Mouse (Mus musculus) right cerebral cortex, adult 18-20 months (tissue): ENCODE measurements around the gene Agk.

Experiments
- DNase-seq: peaks from one replicate; pipeline ENCODE4 v3.0.0; 2022; ENCODE audit warnings: mixed read lengths

Gene Agk

DNA sequence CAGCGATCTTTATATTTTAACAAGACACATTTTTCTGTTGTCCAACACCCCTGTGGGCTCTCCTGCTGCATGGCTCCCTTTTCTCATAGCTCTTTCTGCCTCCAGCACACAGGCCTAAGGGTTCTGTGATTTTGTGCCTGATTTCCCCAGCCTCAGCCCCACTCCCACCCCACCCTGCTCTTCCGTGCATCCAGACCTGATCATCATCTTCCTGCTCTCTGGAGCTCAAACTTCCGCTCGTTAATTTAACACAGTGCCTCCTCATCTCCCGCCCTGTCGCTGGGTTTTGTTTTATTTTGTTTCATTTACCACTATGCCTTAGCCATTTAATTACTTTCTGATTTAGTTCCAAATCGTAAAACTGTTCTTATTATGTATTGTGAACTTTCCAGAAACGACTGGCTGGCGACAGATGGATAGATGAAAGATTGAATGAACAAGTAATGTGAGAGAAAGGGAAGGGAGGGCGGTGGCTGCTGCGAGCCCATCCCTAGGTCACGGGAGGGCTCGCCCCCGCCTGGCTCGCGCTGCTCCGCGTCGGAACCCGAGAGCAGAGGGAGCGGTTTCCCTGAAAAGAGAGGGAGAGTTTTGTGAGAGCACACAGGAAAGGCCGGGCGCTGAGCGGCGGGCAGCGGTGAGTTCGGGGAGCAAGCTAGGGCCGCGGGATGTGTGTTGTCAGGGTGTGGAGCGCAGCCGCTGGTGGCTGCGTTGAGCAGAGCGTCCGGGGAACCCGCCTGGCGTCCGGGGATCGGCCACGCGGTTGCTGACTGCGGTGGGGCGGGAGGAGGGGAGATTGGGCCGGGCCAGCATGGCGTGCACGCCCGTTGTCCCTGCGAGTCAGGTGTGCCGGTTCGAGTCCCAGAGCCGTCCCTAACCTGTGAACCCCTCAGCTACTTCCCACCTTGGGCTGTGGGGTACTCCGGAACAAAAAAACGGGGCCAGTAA lies at the start of gene Agk:
Agk (plus strand) TSS at position 276 of the 945 bp plus-strand sequence.
- peak; percentile 76 for DNase-seq

DNA sequence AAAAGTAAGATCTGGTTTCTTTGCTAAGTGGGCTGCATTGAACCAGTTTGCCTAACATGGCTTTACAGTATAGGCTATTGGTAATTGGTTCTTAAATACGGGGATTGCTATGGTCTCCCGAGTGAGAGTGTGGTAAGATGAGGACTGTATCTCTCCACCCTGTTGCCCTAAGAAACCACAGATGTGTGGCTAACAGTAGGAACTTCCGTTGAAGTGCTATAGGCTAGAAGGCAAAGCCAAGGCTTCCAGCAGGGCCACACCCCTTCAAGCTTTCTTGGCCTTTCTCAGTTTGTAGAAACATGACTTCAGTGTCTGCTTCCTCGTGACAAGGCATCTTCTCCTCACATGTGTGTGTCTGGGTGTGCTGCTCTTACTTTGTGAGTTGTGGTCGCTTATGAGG lies 24.3 kb upstream of the Agk start:
- DNase-seq, result no peak

DNA sequence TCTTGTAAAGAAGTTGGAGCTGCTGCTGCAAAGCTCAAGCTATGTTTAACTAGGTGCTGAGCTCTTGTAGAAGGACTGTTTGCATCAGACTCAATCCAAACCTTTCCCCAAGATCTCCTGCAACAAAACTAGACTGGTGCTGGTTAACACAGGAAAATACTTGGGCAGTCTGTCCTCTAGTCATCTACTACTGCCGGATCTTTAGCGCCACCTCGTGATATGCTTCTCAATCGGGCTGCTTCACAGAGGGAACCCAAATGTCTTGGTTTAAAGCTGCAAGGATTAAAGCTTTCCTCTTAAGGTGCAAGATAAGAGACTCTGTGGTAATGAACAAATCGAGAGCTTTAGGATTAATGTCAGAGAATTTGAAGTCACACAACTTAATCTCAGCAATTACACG lies 21.6 kb upstream of the Agk start:
- DNase-seq, result peak; percentile 82

DNA sequence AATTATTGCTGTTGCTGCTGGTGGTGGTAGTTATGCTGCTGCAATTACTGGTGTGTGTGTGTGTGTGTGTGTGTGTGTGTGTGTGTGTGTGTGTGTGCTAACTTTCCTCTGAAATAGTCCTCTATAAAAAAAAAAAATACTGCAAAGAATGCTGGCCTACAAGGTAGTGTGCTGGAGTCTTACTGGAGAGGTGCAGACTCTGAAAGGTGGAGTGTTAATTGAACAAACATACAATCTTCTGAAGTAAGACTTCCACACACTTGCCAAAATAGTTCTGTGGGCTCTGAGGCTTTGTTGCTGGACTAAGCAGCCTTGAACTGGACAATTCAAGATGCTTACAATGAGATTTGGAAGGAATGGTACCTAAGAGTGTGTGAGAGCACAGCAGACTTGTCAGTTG lies 20.0 kb upstream of the Agk start:
- no peak for DNase-seq

DNA sequence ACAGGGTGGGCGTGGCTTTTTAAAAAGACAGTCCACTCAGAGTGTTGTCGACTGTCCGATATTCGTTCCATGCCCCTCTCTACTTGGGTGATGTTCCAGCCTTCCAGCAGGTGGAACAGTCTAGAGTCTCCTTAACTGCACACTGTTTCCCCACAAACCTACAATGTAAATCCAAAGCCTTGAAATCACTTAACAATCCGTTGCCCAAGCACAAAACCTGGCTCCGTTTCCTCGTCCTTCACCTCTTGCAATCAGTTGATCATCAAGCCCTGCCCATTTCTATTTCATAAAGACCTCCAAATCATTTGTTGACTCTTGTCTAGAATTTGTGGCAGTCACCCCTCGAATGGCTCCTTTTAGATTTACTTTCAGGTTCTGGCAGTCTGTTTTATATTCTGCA lies 1.4 kb downstream of the Agk start:
- DNase-seq, result no peak

DNA sequence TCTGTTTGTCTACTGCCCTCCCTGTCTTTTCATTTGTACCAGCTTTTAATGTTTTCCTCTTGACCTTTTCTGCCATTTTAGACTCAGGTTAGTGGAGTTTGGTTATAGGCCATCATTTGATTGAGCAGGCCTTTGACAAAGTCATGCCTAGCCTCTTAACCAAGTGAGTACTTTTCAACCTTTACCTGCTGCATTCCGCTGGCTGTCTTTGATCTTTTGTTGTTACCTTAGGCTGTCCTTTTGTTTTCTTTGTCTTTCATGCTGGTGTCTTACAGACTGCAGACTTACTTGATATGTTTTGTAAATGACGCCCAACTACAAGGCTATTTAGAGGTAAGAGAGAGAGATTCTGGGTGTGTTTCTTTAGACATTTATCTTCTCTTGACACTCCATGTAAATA lies 8.5 kb downstream of the Agk start:
- DNase-seq, result no peak

GRCm38 (mm10) chr6:40336735-40337731 lies 12.1 kb downstream of the Agk start:
- no peak for DNase-seq

DNA sequence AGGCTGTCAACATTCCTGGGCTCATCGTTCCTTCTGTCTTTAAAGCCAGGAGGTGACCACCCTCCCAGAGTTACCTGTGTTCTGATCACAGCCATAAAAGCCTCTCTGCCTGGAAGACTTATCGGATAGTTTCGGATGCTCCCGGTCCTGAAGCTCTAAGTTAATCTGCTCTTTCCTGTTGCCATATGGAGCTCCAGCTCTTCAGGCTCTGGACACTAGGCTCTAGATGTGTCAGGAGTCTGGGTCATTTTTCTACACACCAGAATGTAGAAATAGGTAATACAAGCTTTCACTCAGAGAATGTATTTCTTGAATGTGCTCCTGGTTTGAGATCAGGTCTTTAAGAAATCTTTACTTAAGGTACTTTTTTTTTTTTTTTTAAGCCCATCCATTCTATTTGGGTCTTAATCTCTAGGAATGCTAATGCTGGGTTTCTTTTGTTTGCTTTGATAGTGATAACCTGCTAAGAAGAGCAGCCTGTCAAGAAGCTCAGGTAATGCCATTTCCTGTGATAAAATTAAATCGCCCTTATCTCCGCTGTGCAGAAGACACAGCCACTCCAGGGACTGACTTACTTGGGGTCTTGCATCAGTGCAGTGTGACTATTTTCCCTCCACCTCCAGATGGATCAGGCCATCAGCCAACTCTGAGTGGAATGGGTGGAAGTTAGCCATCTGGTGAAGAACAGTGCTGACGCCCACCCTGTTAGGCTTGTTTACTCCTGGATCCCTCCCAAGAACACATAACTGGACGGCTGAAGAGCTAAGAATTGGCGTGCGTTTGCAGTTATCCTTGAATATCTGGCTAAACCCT lies 22.2 kb downstream of the Agk start:
- DNase-seq, result peak; percentile 67

- DNase-seq, result no peak
Measured at GRCm38 (mm10) chr6:40347772-40348111, 22.8 kb downstream of the Agk start.

GRCm38 (mm10) chr6:40350041-40350440 lies 25.1 kb downstream of the Agk start:
- DNase-seq, result no peak

DNA sequence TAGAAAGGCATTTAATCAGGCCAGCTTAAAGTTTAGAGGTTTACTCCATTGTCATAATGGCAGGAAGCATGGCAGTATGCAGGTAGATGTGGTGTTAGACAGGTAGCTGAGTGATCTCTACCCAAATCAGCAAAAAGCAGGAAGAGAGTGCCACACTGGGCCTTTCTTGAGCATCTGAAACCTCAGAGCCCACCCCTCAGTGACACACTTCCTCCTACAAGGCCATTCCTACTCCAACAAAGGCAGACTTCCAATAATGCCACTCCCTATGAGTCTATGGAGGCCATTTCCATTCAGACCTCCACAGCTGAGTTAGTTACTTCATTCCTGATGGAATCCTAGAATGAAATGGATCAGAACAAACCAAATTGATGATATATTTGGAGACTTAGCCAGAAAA lies 25.9 kb downstream of the Agk start:
- DNase-seq, result no peak

DNA sequence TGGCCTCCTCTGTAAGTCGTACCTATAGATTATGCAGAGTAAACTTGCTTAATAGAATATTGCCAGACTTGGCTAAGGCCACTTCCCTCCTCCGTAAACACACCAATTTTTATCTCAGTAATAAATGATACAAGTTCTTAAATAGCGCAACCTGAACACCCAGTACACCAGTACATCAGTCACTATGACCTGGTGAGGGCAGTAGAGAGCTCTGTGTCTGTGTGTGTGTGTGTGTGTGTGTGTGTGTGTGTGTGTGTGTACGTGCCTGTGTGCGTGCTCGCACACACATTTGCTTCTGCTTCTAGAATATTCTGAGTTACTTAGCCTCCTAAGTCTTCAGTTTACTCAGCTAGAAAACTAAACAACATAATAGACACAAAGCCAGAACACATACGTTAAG lies 28.4 kb downstream of the Agk start:
- DNase-seq, result no peak

GRCm38 (mm10) chr6:40371031-40371430 lies 46.1 kb downstream of the Agk start:
- DNase-seq, result no peak

DNA sequence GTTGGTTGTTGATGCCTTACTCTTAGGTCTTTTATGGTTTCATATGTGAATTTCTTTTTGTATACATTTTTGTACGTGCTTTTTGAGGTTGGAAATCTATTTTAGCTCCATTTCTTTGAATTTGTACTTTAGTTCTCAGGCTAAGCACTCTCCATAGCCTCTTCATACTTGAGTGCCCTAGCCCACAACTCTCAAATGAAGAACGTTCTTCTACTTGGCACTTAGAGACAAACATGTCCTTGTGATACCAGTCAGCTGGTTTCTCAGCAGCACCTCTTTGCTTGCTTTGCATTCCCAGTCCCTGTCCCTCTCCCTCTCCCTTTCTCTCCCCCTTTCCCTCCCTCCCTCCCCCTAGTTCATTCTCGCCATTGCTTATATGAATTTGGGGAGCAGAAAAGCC lies 55.2 kb downstream of the Agk start:
- DNase-seq, result no peak

DNA sequence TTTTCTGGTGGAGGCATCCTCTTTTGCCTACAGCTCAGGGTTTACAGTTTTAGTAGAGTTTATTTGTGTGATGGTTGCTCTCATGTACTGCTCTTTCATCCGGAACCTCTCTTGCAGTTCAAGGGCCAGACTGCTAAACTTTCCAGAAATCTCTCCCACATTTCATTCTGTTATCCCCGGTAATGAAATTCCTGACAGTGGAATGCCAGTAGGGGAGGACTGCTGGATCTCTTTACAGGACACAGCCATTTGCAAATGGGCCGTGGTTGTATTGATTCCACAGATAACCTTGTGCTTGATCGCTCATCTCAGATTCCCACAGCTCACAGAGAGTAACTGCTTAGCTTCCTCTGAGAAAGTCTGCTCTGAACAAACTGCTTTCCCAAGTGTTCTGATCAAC lies 56.9 kb downstream of the Agk start:
- no peak for DNase-seq

DNA sequence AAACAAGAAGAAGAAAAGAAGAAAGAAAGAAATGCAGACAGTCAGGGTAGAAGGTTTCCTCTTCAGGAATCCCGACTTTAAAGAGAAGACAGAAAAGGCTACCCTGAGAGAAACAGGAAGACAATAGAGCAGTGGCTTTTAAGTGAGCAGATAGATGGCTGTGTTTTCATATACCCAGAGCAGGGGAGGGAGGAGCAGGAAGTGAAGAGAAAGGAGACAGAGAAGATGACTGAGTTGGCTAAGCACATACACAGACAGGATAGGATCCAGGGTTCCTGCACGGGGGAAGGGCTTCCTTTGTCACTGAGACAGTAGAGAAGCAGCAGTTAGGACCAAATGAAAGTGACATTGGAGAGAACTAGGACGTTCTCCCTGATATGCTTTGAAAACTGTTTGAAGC lies 60.7 kb downstream of the Agk start:
- DNase-seq, result no peak

DNA sequence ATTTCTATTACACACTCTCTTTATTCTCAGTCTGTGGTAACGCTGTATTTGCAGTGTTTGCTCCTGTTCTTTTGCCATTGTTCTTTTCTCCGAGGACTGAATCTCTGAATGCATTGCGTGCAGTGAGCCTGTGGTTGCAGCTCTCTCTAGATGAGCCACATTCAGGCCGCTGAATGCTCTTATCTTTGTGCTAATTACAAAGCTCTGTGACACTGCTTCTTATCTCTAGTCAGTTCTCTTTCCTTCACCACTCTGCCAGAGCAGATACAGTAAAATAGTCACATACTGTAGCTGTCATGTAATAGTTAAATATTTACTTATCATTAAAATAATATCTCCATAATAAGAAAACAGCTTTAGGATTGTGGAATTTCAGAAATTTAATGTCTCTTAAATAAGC lies 63.7 kb downstream of the Agk start:
- DNase-seq, result no peak

DNA sequence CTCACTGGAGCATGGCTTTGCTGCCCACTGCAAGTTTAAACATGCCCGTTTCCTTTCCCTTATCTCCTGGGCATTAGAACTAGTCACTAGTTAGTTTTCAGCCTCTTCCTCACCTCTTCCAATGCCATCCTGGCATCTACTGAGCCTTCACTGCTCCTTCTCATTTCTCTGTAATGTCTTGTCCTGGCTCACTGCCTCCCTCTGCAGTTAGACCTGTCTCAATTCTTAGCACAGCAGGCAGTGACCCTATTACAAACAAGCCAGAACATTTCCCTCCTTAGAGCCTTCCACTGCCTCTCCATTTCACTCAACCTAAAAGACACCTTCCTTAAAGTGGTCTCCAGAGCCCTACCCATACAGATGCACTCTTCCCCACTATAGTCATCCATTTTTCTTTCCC lies 66.0 kb downstream of the Agk start:
- DNase-seq, result no peak

DNA sequence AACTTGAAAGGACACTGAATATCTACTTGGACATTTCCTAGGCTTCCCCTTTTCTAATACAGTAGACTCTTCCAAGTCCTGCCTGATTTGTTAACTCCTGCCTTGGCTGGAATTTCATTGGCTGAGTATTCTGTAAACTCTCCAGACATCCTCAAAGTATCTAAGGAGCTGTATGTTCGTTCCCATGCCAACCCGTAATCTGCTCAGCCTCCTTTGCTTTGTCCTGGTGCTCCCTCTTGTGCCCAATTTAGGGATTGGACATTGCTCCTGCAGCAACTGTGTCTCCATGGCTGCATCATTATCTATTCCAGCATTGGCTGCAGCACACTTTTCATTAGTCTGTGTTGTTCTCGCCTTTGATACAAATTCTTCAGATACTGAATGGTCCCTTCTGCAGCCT lies 68.2 kb downstream of the Agk start:
- DNase-seq, result peak; percentile 91

DNA sequence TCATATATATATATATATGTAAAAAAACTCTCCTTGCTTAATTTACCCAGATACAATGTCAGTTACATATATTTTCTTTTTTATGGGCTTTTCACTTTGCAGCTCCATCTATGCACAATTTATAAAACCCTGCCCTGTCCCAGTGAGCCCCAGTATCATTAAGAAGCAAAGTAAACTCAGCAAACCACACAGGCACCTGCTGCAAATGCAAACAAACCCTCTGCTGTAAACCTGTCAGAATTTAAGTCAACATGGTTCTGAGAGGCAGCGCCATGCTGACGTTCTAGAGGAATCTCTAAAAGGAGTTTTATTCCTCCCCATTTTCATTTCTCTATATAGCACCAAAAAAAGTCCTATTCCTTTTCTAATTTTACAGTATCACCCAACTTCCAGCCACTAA lies 77.1 kb downstream of the Agk start:
- DNase-seq, result no peak

DNA sequence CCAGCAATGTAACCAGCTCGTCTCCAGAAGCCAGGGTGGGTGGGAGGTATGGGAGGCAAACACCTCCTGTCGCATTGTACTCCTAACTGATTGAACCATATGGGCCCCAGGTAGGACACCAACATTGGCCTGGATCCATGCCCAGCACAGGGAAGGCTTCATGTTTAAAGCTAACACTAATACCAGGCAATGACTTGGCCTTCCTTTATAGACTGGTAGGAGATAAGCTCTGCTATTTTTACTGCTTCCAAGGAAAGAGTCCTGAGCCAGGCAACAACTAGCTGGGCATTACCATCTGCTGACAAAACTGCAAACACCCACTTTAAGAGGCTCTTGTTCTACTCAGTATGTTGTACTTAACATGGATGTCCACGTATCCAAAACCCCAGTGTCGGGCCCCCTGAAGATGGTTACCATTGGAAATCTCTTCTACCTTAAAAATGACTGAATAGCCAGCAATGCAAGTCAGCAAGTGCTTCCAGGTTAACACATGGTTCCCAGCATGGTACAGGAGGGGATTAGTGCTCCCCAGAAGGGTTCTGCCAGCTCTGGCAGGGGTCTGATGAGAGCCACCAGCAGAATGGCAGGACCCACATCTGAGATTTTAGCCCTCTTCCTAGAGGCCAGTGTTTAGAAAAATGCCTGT lies 78.8 kb downstream of the Agk start:
- DNase-seq, result no peak

- no peak for DNase-seq
Measured at GRCm38 (mm10) chr6:40411085-40411484, 86.1 kb downstream of the Agk start.
